Mouse (Mus musculus): ENCODE data around the gene Gm17521. TPM values are rescaled to one million over a fixed set of nuclear protein-coding genes. Genes with fewer than 3 reads are reported as not detected.

The Gm17521 gene
- polyA plus RNA-seq (2015; fragmentation: Nextera tagmentation; extraction: Ambion mirVana): not detected in 2 replicates

GRCm38 (mm10) chrX:123029569-123029968, at the start of gene Gm17521:
TSS of gene Gm17521 (minus strand) at chrX:123029669.

Other genes starting within 250 kb of the Gm17521 start
- gene Cldn34c1, start 73.8 kb upstream of the Gm17521 start, polyA plus RNA-seq (2015; fragmentation: Nextera tagmentation; extraction: Ambion mirVana): 12.3 and 19.4 TPM in 2 replicates
- gene Srsx, start 192.8 kb upstream of the Gm17521 start, polyA plus RNA-seq (2015; fragmentation: Nextera tagmentation; extraction: Ambion mirVana): not detected in 2 replicates
- gene Gm17577, start 217.2 kb upstream of the Gm17521 start, polyA plus RNA-seq (2015; fragmentation: Nextera tagmentation; extraction: Ambion mirVana): not detected in 2 replicates